Comparison of ENCODE assay signal across 8 mouse cellular contexts in the genomic region with DNA sequence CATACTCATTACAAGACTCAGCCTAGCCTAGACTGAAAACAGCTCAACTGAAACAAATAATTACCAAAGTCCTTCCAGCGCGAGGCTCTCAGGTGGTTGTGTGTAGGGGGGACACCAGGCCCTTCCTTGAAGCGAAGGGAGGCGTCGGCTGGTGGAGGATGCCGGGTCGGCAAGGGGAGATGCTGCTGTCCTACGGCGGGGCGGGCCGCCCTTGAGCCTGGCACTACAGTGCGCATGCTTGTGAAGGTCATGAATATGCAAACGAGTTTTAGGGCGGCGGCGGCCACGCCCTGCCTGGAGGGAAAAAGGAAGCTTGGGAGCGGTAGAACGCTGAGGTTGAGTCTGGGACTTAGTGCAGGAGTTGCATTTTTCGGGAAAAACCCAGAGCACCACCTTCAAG. TPM values are rescaled to one million over a fixed set of nuclear protein-coding genes. Genes with fewer than 3 reads are reported as not detected.
DNase-seq lines count a peak whose midpoint lies in the region; ATAC-seq and TF ChIP-seq lines count a peak whose summit lies in the region.

No protein-coding gene starts in this region.

- 0% methylated on average over 20 of the region's 20 CpGs for WGBS in hindbrain, embryonic 14.5 days
- WGBS in limb, embryonic 10.5 days, result under 1% methylated on average over 20 of the region's 20 CpGs
- under 1% methylated on average over 20 of the region's 20 CpGs for WGBS in midbrain, embryonic 10.5 days
- WGBS in spleen, adult 2 months, result 2% methylated on average over 20 of the region's 20 CpGs

- H3K4me1 ChIP-seq in hindbrain, embryonic 14.5 days (replicated peaks; ENCODE audit: control insufficient read depth, insufficient read depth, low read length), result peaks cover 65% of the 10 kb centered on the region
- peaks cover 81% of the 10 kb centered on the region for H3K4me1 ChIP-seq in limb, embryonic 10.5 days
- peaks cover 80% of the 10 kb centered on the region for H3K4me1 ChIP-seq in midbrain, embryonic 10.5 days
- H3K4me1 ChIP-seq in spleen, adult 2 months (ENCODE audit: control insufficient read depth, insufficient read depth, insufficient read length), result peaks cover 9% of the 10 kb centered on the region; the same call in 1 of the 2 replicates

- ATAC-seq in hindbrain, embryonic 14.5 days (ENCODE audit: low FRiP score), result 0 out of 2 replicates have a peak, but pooled peaks have one; percentile 16
- ATAC-seq in inflammation-experienced regulatory T-cells, adult 6 months, result no peak

- H3K27ac ChIP-seq in hindbrain, embryonic 14.5 days, result no peak overlapping the region; the same call in 1 of the 2 replicates
- peak overlapping the region; percentile 20; the same call in 1 of the 2 replicates for H3K27ac ChIP-seq in limb, embryonic 10.5 days
- H3K27ac ChIP-seq in midbrain, embryonic 10.5 days (replicated peaks), result peak overlapping the region; percentile 72
- no peak overlapping the region for H3K27ac ChIP-seq in spleen, adult 2 months (ENCODE audit: insufficient read depth, low read length)

- no peaks in the 10 kb centered on the region for H3K36me3 ChIP-seq in hindbrain, embryonic 14.5 days (replicated peaks; ENCODE audit: control insufficient read depth, insufficient read depth)
- no peaks in the 10 kb centered on the region for H3K36me3 ChIP-seq in limb, embryonic 10.5 days
- no peaks in the 10 kb centered on the region for H3K36me3 ChIP-seq in midbrain, embryonic 10.5 days
- no peaks in the 10 kb centered on the region for H3K36me3 ChIP-seq in spleen, adult 2 months (ENCODE audit: control insufficient read depth, insufficient read depth, low read length)

- no peaks in the 10 kb centered on the region for H3K9me3 ChIP-seq in hindbrain, embryonic 14.5 days (ENCODE audit: control insufficient read depth, low read length)
- no peaks in the 10 kb centered on the region for H3K9me3 ChIP-seq in limb, embryonic 10.5 days (replicated peaks)
- H3K9me3 ChIP-seq in midbrain, embryonic 10.5 days (replicated peaks), result no peaks in the 10 kb centered on the region

- H3K27me3 ChIP-seq in hindbrain, embryonic 14.5 days (ENCODE audit: control insufficient read depth, insufficient read depth, low read length), result 0 out of 2 replicates have a peak, but pooled peaks cover 2% of the 10 kb centered on the region
- peaks cover 98% of the 10 kb centered on the region for H3K27me3 ChIP-seq in limb, embryonic 10.5 days (ENCODE audit: low read depth, poor library complexity, severe bottlenecking)
- peaks cover 97% of the 10 kb centered on the region for H3K27me3 ChIP-seq in midbrain, embryonic 10.5 days (ENCODE audit: low read depth, poor library complexity, severe bottlenecking)
- no peaks in the 10 kb centered on the region for H3K27me3 ChIP-seq in spleen, adult 2 months (ENCODE audit: control insufficient read depth, insufficient read depth, low read length)

- DNase-seq in WW6 (ENCODE audit: low read depth, low spot score), result peak; percentile 62
- DNase-seq in c-Kit-positive CD71-positive TER-119-positive erythroid progenitor cells, embryonic 14.5 days (ENCODE audit: low spot score), result peak; percentile 65
- DNase-seq in gastrocnemius, adult 18-20 months (ENCODE audit: low spot score), result peak; percentile 52
- DNase-seq in hindbrain, embryonic 14.5 days (ENCODE audit: low spot score), result peak; percentile 61
- DNase-seq in limb, embryonic 10.5 days (ENCODE audit: low spot score), result peak; percentile 77
- peak; percentile 79 for DNase-seq in midbrain, embryonic 10.5 days (ENCODE audit: low spot score)
- peak; percentile 4 to 37 for DNase-seq in spleen, adult 2 months (ENCODE audit: low read depth in 1 of 2, low spot score in 2 of 2)

- H3K4me2 ChIP-seq in hindbrain, embryonic 14.5 days (replicated peaks), result peak overlapping the region; percentile 43

- TF ChIP-seq POLR2A in spleen, adult 2 months (IDR thresholded peaks at IDR 0.05; ENCODE audit: low read depth, low read length), result no peak

- H3K4me3 ChIP-seq in hindbrain, embryonic 14.5 days (replicated peaks; ENCODE audit: low read length), result peak overlapping the region; percentile 8; the same call in 1 of the 2 replicates
- peak overlapping the region; percentile 46 for H3K4me3 ChIP-seq in limb, embryonic 10.5 days
- peak overlapping the region; percentile 51 for H3K4me3 ChIP-seq in midbrain, embryonic 10.5 days
- peak overlapping the region; percentile 4; the same call in 1 of the 2 replicates for H3K4me3 ChIP-seq in spleen, adult 2 months (ENCODE audit: extremely low read depth, insufficient read depth, insufficient read length)

- peak overlapping the region; percentile 0; the same call in 1 of the 2 replicates for H3K9ac ChIP-seq in hindbrain, embryonic 14.5 days

- no peak for TF ChIP-seq CTCF in spleen, adult 2 months (IDR thresholded peaks at IDR 0.05; ENCODE audit: extremely low read depth, insufficient read depth, insufficient read length, insufficient replicate concordance)

RNA-seq across cellular contexts. Expression of a gene that starts 38.3 kb away (rescaled TPM):
- 1 to 10 TPM; 1.1 to 1.9 TPM for total RNA-seq in gastrocnemius, adult 18-20 months (2021)
- polyA plus RNA-seq in hindbrain, embryonic 14.5 days (2014; fragmentation: Nextera tagmentation; extraction: Ambion mirVana), result 8.7 and 9.5 TPM in 2 replicates
- polyA plus RNA-seq in limb, embryonic 10.5 days (2016; fragmentation: Nextera tagmentation; extraction: Ambion mirVana), result 0.54 and 1.6 TPM in 2 replicates
- 6.0 and 7.5 TPM in 2 replicates for polyA plus RNA-seq in midbrain, embryonic 10.5 days (2016; fragmentation: Nextera tagmentation; extraction: Ambion mirVana)
- polyA plus RNA-seq in spleen, adult 2 months (2012; rRNA removed), result 0.14 and 0.16 TPM in 2 replicates
- under 1 TPM in 1 of 3 experiments, not detected in 2; 0.20 TPM for polyA plus RNA-seq in inflammation-experienced regulatory T-cells, adult 6 months (2017; shearing (Covaris generic))

Comparison
In these comparisons a context has a peak if more than half of its experiments do, and no peak if none do; other contexts are left out.
1. DNase-seq: peak in every context shown above with its lines; median percentile 79 in midbrain, embryonic 10.5 days; 77 in limb, embryonic 10.5 days; 65 in c-Kit-positive CD71-positive TER-119-positive erythroid progenitor cells, embryonic 14.5 days; 62 in WW6; 61 in hindbrain, embryonic 14.5 days; 52 in gastrocnemius, adult 18-20 months; 20 in spleen, adult 2 months.
2. H3K27ac ChIP-seq: peak in limb, embryonic 10.5 days (single experiment) and midbrain, embryonic 10.5 days (single experiment); none in hindbrain, embryonic 14.5 days (single experiment) and spleen, adult 2 months (single experiment).
3. Peak in every context shown above with its lines, with median percentiles within 50 percentile points of each other: H3K4me3 ChIP-seq.